Mouse (Mus musculus): ENCODE measurements around the gene Fsd2. TPM values are rescaled to one million over a fixed set of nuclear protein-coding genes. Genes with fewer than 3 reads are reported as not detected.
A peak's percentile ranks its signal among the peaks of the same experiment; 100 is the strongest.

Gene Fsd2
- total RNA-seq, 2 experiments from 2014 or later, result 276 to 293 TPM

DNA sequence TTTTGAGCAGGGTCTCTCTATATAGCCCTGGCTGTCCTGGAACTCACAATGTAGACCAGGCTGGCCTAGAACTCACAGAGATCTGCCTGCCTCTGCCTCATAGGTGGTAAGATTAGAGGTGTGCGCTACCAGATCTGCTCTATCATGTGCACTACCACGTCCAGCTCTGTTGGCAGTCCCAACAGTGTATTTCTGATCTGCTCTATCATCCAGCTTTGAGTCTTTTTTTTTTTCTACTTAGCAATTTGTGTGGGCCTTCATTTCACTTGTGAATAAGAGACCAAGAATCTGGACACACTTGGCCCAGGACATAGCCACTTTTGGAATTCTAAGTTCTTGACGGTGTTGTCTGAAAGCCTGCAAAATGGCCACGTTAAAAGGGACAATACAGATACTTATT, 9.9 kb downstream of the Fsd2 start:
- intact Hi-C loops (cut with DNase I), result no loop called here
- no peak for DNase-seq

DNA sequence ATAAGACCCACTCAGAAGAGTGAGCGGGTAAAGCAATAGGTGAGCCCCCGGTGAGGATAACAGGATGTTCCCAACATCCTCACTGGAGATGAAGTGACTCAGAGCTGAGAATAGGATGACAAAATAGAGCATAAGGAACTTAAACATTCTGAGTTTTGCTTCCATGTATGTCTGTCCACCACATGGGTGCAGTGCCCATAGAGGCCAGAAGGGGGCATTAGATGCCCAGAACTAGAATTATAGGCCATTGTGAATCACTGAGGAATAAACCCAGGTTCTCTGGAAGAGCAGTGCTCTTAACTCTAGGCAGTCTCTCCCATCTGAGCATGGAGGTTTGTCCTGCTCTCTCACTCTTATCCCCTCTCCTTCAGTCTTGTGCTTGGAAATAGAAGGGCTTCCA, 12.4 kb downstream of the Fsd2 start:
- DNase-seq, result peak in 1 of 2 experiments; percentile 43
- intact Hi-C loops (cut with DNase I), result no loop called here

DNA sequence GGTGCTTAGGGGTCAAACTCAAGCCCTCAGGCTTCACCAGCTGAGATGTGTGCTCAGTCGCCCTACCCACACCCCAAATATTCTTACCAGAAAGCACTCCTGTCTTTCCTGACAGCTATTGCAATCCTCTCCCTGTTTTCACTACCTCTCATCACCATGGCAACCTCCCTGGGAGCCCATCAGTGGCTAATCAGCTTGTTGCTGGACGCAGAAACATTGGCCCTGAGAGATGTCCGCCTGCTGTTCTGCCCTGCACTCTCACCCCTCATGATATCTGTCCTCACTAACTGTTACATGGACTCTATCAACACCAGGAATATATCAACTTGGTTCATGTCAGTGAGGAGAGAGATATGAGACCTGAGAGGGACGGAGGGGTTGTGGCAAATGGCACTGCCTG, 13.2 kb downstream of the Fsd2 start:
- no peak for DNase-seq
- intact Hi-C loops (cut with DNase I), result no loop called here

DNA sequence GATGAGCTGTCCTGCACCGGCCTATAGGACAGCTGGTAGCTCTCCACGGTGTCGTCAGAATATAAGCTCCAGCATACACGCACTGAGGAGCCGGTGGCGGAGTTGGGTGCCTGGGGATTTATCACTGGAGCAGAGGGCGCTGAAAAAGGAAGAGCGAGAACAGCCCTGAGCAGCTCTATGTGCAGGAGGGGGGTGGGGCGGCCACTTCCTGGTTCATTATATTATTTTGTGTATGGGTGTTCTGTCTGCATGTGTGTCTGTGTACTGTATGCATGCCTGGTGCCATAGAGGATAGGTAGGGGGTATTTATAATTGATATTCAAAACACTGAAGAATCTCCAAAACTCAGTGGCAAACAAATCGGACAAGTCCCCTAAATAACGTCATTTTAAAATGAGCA, 17.9 kb downstream of the Fsd2 start:
- DNase-seq, result no peak
- intact Hi-C loops (cut with DNase I), result no loop called here

DNA sequence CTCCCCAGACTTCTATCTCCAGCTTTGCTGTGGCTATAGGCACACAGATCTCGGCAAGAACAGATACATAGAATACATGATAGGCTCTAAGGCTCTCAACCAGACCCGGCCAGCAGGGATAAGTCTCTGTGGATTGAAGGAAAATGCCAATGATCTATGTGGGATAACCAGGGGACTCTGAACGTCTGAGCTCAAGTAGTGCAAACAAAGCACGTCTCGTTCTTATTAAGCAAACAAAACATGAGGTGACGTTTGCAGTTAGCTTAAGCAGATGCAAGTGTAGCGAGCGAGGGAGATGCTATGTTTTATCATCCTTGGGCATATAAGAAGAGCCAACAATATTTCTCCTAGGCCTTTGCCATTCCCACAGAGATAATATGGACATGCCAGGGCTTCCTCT, 23.8 kb downstream of the Fsd2 start:
- DNase-seq, result no peak
- intact Hi-C loops (cut with DNase I), result no loop called here

DNA sequence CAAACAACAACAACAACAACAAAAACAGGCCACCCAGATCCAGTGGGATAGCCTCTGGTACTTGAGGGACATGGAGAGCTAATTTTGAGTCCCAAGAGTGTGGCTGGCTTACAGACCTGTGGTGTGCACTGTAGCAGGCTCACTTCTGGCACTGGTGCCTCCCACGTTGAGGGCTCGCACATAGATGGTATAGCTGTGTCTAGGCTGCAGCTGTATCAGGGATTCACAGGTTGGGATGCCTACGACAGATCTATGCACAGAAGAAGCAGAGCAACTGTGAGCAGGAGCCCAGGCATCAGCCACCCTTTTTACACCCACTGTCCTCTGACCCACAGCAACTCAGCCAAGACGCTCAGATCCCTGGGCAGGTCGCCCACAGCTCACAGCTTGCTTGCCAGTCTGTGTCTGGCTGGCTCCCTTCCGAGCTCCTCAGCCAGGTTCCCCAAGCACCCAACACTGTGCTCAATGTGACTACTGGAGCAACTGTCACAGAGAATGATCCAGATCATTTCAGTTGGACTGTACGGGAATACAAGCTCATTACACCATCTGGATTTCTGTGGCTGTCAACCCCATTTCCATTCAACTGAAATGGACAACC, 24.7 kb downstream of the Fsd2 start:
- DNase-seq, result peak; percentile 69 to 73
- intact Hi-C loops (cut with DNase I), result no loop called here

DNA sequence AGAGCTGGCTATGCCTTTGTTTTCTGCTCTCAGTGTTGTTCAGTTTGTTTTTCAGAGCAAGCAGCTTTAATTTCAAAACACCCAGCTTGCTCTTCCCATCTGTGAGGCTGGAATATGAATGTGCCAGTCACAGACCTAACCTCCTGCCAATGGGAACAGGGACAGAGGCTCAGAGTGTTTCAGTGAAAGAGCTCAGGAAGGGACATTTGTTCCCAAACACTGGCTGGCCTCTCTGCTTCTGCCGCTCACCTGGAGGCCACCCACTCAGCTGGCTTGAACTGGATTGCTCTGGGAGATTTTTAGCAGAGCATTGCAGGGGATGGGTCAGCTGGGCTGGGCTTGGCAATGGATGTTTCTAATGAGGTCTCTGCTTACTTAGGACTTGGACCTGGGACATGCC, 25.7 kb downstream of the Fsd2 start:
- DNase-seq, result no peak
- intact Hi-C loops (cut with DNase I), result no loop called here

DNA sequence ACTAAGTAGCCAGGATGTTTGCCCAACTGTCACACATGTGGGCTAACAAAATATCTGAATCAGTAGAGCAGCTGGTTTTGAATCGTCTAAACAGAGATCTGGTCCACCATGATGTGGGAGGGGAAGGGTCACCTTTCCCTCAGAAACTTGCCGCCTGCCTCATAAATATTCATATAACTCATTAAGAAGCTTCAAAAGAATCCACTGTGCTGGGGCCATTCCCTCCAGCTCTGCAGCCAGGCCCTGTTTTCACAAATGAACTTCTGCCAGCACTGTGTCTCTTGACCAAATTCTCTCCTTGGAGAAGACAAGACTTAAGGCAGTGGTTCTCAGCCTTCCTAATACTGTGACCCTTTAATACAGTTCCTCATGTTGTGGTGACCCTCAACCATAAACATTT, 27.2 kb downstream of the Fsd2 start:
- no peak for DNase-seq
- intact Hi-C loops (cut with DNase I), result no loop called here

DNA sequence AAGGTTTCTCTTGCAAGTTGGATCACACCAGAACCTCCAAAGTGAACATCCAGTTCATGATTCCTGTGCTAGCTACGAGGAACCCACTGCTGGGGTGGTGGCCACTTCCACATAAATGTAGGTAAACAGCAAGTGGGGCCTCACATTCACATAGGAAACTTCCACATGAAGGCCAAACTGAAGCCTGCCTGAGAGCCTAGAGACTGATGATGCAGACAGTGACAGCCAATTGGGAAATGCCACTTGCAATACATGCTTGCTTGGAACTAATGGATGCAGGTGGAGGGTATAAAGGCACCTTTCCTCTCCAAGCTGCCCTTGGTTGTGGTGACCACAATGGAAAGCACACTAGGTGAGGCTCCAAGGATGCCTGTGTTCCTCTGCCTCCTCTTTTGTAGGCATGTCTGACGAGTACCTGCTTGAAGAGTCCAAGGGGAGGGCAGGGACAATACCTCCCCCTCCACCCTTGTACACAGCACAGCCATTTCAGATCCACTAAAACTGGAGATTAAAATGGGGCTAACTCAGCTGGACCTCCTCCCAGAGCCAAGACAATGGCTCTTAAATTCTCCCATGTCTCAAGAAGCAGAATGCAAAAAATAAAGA, 28.6 kb downstream of the Fsd2 start:
- DNase-seq, result no peak

DNA sequence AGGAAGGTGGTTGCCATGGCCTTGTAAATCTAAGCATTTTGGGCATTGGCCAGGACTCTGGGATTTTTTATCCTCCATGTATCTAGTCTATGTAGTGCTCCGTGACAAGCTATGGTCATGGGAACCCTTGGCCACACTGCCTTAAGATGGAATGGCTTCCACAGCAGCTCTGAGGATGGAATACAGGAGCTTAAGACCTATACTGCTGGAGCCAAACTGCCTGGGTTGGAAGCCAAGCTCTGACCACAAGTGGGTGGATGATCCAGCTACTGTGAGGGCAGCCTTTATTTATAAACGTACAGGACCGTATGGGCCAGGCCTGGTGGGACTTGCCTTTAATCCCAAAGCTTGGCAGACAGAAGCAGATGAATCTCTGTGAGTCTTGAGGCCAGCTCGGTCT, 30.3 kb downstream of the Fsd2 start:
- DNase-seq, result no peak

More for the DNA sequence above, 28.6 kb downstream of the Fsd2 start:
- intact Hi-C loops (cut with DNase I), result no loop called here

DNA sequence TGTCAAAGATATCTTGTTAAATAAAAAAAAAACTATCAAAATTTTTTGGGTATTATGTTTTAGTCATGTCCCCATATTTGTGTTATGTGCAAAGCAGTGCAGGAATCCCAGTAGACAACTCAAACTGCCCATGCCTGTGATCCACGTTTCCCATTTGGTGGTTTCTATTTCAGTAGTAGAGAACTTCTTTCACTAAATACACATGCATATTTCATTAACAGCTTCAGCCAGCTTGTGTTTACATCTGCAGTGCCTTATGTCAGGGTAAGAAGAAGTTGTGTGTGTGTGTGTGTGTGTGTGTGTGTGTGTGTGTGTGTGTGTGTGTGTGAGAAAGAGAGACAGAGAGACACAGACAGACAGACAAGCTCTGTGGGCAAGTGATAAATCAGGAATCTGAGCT, 35.3 kb downstream of the Fsd2 start:
- intact Hi-C loops (cut with DNase I), result no loop called here

More for the DNA sequence above, 30.3 kb downstream of the Fsd2 start:
- intact Hi-C loops (cut with DNase I), result no loop called here

DNA sequence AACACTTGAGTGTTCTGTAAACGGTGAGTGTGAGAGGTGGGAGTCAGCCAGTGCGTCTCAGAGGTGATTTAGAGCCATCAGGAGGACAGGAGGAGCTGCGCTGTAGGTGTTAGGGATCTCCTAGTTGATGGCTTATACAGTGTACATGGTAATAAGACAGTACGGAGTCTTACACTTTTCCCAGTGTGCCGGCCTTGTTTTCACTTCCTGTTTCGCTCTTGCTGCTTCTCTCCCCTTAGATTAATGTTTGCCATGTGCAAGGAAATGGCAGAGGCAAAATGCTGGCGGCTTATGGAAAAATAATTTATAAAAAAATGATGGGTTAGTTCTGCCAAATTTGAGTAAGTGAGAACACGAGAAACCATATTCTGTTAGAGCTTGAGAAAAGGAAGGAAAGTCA, 37.8 kb downstream of the Fsd2 start:
- no peak for DNase-seq
- intact Hi-C loops (cut with DNase I), result no loop called here

More for the DNA sequence above, 35.3 kb downstream of the Fsd2 start:
- DNase-seq, result no peak

DNA sequence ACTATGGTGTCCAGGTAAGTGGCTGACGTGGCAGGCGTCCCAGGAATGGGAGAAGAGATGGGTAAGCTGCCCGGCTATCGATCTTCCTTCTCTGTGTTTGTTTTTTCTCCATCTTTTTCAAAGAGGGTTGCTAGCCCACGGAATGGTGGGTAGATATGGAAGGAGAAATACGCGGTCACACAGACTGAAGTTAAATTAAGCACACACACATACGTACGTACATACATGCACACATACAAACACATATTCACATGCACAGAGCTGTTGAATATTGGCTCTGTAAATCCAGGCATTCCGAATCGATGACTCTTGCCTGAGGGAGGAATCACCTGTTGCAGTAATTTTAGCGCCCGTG, 43.1 kb downstream of the Fsd2 start:
- DNase-seq, result no peak
- intact Hi-C loops (cut with DNase I), result loop anchor here (2.0 to 5.0 kb wide), 3 partner anchors 47 to 356 kb away; partner anchors contain the start of genes Rps17 and Whamm

DNA sequence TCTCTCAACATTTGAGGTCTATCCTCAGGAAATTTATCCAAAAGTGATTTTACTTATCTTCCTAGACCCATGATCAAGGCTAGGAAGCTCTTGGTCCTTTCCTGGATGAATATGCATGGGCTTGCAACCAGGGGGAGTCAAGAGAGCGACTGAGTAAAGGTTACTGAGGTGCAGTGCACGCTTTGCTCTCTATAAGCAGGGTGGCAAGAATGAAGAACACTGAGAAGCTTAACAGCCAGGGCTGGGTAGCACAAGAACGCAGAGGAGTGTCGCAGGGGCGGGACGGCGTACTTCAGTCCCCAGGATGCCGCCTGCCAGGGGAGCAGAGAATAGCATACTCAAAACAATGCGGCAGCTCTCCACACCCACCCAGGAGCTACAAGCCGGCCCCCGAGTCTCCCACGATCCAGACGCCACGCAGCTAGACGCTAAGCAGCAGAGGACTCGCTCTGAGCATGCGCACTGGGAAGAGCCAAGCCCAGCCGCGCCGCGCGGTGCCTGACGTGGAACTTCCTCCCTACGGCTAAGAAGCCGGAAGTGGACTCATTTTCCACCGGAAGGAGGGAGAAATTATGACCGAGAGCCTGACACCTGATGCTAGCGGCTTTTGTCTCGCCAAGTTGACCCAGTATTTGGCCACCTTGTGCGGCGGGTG, 43.6 kb downstream of the Fsd2 start:
- DNase-seq, result peak; percentile 84 to 88
- intact Hi-C loops (cut with DNase I), result loop anchor here (2.0 to 5.0 kb wide), 3 partner anchors 48 to 356 kb away; partner anchors contain the start of genes Rps17 and Whamm

DNA sequence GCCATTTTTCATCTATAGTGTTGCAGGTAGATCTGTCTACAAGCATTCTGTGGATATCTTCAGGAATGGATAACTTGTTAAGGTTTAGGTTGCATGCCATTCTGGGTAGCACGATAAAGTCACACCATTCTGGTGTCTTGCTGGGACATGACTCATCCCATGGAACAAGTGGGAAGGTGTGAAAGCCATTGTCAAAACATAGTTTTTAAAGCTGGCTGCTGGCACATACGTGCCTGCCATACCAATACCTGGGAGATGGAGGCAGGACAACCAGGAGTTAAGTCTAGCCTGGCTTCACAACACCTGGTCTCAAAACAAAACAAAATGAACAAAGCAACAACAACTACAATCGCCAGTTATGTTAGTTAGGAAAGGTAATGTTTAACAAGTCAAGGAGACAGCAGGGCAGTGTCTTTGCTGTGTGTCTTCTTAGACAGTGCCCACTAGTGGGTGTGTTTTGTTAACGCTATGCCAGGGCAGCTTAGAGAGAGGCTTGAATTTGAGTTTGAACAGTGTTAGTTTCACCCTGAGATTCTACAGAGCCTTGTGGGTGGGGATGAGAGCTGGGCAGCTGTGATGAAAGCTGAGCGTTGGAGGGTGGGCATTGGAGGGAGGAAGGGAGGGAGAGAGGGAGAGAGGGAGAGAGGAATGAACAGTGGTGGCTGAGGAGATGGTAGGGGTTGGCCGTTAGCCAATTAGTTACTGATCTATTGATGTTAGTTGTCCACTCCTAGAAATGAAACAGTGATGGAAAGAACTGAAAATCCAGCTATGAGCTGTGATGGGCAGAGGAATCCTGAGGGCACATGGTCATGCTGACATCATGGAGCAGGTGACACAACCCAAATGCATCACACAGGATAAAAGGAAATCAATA, 50.4 kb downstream of the Fsd2 start:
- no peak for DNase-seq
- intact Hi-C loops (cut with DNase I), result no loop called here

DNA sequence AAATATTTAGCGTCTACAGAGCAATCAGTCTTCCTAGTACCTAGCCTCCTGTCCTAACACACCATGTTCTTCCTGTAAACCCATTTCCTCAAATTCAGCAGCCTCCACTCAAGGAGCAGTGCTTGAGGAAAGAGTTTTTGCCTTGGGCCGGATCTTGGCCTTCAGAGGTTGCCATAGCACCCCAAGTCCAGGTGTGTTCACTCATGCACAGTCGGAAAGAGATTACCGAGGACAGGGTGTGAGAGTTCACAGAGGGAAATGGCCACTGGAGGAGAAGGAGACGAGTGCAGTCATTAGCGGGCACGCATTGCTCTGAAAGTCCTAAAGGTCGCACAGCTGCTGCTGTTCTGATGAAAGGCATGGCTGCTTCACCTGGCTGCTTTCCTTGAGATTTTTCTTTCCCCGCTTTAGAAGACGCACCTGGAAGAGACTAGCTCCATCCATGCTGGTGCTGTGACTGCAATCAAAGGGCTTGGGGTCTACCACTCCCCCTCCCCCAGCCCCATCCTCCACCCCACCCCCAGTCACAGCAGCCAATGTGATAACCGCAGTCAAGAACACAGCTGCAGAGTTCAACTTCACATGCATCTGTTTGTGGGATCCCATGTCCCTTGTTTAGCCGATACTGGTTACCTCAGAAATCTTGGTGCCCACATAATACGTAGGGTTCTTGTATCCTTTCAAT, 51.7 kb downstream of the Fsd2 start:
- intact Hi-C loops (cut with DNase I), result no loop called here

DNA sequence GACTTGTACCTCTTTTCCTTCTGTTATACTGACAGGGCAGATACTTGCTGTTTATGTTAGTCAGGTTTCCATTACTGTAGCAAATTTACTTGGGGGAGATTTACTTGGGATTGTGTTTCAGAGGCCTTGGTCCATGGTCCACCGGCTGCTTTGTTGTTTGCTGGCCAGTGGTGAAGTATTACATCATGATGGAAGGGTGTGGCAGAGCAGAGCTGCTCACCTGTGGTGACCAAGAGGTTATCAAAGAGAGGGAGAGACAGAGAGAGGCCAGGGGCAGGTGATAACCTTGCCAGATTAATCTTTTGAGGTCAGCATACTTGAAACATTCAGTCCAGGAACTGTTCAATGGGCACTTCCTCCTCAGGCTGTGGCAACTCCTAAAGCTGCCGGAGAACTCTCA, 65.7 kb downstream of the Fsd2 start:
- DNase-seq, result no peak
- intact Hi-C loops (cut with DNase I), result no loop called here

More for the DNA sequence above, 51.7 kb downstream of the Fsd2 start:
- no peak for DNase-seq

DNA sequence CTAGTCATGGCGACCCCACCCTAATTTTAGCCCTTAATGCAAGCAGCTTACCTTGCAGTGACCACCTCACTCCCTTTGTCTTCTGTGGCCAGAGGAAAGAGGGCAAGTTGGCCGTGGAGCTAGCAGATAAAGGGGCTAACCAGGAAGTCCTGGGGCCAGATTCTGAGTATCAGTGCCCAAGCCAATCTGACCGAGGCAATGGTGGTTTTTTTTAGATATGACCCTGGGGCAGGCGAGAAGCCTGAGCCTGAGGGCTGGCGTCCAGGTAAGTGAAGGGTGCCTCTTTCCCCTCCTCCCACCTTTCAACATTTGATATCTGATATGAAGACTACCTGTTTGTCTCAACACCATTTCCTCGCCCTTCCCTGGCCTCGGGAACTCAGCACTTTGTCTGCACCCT, 68.6 kb downstream of the Fsd2 start, which contains the start of gene BC048679:
Gene BC048679, minus strand, starts transcription at position 101 of the 400 bp plus-strand sequence.
- intact Hi-C loops (cut with DNase I), result no loop called here
- DNase-seq, result no peak

DNA sequence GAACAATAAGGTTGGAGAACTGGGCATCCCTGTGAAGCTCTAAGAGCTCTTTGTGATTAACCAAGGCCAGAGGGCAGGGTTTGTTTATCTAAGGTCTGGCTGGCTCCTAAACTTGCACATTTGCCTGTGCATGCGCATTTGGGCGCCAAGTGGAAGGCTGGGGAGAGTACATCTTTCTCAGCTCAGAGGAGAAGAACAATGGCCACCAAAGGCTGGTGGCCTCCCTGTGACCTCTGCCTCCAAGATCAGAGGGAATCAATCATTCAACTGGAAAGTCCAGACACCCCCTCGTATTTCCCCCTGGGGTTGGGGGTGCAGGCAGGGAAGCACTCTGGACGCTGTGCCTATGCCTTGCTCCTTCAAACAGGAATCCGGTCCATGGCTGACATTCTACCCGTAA, 69.6 kb downstream of the Fsd2 start:
- intact Hi-C loops (cut with DNase I), result no loop called here
- no peak for DNase-seq

DNA sequence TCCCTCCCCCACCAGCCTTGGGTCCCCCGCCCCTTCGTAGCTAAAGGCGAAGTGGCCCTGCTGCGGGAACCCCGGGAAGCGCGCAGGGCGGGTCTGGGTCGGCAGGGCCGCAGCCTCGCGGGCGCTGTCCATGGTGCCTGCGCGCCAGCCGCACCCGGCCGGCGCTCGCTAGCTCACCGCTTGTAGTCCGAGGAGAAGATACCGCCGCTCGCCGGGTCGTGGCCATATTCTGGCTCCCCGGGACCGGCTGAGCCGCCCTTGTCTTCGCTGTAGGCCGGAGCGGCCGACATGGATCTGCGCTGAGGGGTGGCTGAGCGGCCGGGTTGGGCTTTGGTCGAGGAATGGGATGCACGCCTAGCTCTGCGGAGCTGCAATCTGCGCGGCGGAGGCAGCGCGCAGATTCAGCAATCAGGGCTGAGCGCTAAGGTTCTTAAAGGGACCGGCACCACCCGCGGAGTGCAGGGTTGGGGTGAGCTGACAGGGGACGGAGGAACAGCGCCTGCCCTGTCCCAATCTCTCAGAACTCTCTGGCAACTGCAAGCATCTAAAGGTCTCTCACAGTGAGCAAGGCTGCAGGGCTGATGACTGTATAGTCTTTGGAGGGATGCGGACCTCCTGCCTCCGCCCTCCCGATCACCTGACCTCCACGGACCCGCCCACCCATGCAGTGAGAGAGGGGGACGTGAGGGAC, 73.3 kb downstream of the Fsd2 start, which contains the start of gene Ap3b2:
Gene Ap3b2, minus strand, starts transcription at position 595 of the 691 bp plus-strand sequence.
- intact Hi-C loops (cut with DNase I), result no loop called here
- DNase-seq, result peak; percentile 55 to 63
